Mouse (Mus musculus): ENCODE results near the gene Hbq1a.
"Not testable (repeated sequence)": the region's sequence is repeated elsewhere in the genome, so short reads cannot be mapped to it uniquely, and the experiment has no call there.

- TF ChIP-seq GATA1 (IDR thresholded peaks at IDR 0.05; ENCODE audit: borderline replicate concordance, low read length); FLI1 (IDR thresholded peaks at IDR 0.05; ENCODE audit: low read length): not testable (repeated sequence)
These were observed 14.0 kb upstream of the Hbq1a start for GRCm38 (mm10) chr11:32285887-32286286.
